Mouse (Mus musculus) heart, embryonic 10.5 days (tissue): Measurements from ENCODE around the gene Syn3. TPM values are rescaled to one million over a fixed set of nuclear protein-coding genes. Genes with fewer than 3 reads are reported as not detected.

ENCODE experiments used
- DNase-seq: peaks from one replicate; pipeline ENCODE4 v3.0.0-alpha.2; 2017; ENCODE audit warnings: low spot score
- H3K27ac ChIP-seq: fragments of 300-500 bp; sonication (generic); 2 replicates; pipeline ENCODE4 v1.5.1; 2016; ENCODE audit warnings: mild to moderate bottlenecking
- H3K27me3 ChIP-seq: fragments of 300-500 bp; sonication (generic); 2 replicates; pipeline ENCODE4 v1.6.1; 2016; ENCODE audit warnings: mild to moderate bottlenecking; ENCODE audit not compliant: poor library complexity, insufficient read depth, severe bottlenecking
- H3K36me3 ChIP-seq: fragments of 300-500 bp; sonication (generic); 2 replicates; pipeline ENCODE4 v1.6.1; 2016; ENCODE audit warnings: mild to moderate bottlenecking, moderate library complexity
- H3K4me1 ChIP-seq: fragments of 300-500 bp; sonication (generic); 2 replicates; pipeline ENCODE4 v1.6.1; 2016; ENCODE audit warnings: mild to moderate bottlenecking
- H3K4me3 ChIP-seq: fragments of 300-500 bp; sonication (generic); 2 replicates; pipeline ENCODE4 v1.5.1; 2016; ENCODE audit warnings: mild to moderate bottlenecking, moderate library complexity
- H3K9me3 ChIP-seq: fragments of 300-500 bp; sonication (generic); 2 replicates; pipeline ENCODE4 v1.6.1; 2016; ENCODE audit warnings: mild to moderate bottlenecking, moderate library complexity
- WGBS: fragments of 180-500 bp; shearing (Covaris S2); methylation state at CpG from one replicate; pipeline ENCODE4 v1.1.7; 2016; 5-methylcytosine and 5-hydroxymethylcytosine counted together
- polyA plus RNA-seq: library from polyadenylated mRNA; unstranded; fragments of >200 nt; fragmentation: Nextera tagmentation; extraction: Ambion mirVana; gene quantifications from 2 replicates; pipeline ENCODE4 v1.2.1, GENCODE M21; 2016

Gene Syn3
- polyA plus RNA-seq, 1 experiment from 2014 or later = 1.2 TPM

DNA sequence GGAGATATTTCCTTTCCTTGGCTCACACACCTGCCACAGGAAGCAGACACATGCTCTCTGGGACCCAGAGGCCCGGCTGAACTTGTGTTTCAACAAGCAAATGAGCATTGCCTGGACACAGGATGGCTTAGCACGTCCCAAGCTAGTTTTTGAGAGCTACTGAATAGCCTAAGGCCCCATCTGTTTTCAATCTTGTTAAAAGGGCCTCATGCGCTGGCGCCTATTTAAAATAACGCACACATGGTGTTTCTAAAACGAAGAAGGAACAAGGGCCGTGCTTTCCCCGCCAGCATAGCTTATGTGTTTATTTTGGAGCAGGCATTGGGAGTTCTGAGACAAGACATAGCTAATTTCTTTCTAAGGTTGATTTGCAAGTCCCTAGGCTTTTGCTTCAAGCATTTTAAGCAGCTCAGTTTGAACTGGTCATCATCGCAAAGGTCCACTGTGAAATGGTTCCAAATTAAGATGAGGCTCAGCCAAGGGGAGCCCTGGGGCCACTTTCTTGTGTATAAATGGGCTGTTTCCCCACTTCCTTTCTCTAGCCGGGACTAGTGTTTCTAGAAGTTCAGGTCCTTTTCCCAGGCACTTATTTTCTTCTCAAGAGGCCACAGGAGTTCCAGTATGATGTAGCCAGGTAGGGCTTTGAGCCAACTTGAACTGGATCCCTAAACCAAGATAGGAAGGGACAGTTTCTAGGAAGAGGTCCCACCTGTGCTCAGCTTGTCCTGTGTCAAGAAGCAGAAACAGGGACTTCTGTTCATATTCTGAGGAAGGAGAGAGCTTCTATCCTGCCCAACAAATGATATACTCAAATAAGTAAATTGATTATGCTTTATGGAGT, 72.8 kb downstream of the Syn3 start:
- Histone ChIP-seq H3K4me1 (peaks cover 5% of the 10 kb centered on the region; the same call in 1 of the 2 replicates), H3K9me3 (no peaks in the 10 kb centered on the region), H3K27me3 (0 out of 2 replicates have a peak, but pooled peaks cover 4% of the 10 kb centered on the region), H3K27ac (no peak overlapping the region), H3K4me3 (no peak overlapping the region), H3K36me3 (no peaks in the 10 kb centered on the region)
- 62% methylated on average over 10 of the region's 10 CpGs for WGBS
- DNase-seq = no peak

DNA sequence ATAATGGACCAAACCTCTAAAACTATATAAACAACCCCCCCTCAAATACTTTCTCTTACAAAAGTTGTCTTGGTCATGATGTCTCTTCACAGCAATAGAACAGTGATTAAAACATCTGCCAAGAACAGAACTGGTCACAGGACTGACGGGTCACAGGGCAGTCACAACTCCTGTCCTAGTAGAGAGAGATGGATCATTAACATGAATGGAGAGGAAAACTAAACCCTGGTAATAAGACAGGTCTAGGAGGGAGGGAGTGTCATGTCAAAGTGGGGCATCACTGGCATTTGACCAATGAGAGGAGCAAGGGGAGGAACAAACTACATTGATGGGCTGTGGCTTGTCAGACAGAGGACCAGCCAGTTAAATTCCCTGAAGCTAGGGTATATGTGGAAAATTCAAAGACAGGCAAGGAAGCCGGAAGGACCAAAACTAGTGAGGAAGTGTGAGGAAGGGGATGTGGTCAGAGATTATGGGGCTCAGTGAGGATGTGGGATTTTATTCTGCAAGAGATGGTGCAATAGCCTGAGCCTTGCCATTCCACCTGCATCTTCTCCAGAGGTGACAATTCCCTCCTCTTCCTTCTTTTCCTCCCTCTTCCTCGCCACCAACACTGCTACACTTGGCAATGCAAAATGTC, 76.8 kb downstream of the Syn3 start:
- H3K9me3 ChIP-seq = no peaks in the 10 kb centered on the region
- H3K36me3 ChIP-seq = no peaks in the 10 kb centered on the region
- 76% methylated on average over 3 of the region's 3 CpGs for WGBS
- no peak overlapping the region for H3K27ac ChIP-seq
- no peak overlapping the region for H3K4me3 ChIP-seq
- H3K27me3 ChIP-seq = 0 out of 2 replicates have a peak, but pooled peaks cover 4% of the 10 kb centered on the region
- H3K4me1 ChIP-seq = peaks cover 19% of the 10 kb centered on the region
- DNase-seq = no peak

DNA sequence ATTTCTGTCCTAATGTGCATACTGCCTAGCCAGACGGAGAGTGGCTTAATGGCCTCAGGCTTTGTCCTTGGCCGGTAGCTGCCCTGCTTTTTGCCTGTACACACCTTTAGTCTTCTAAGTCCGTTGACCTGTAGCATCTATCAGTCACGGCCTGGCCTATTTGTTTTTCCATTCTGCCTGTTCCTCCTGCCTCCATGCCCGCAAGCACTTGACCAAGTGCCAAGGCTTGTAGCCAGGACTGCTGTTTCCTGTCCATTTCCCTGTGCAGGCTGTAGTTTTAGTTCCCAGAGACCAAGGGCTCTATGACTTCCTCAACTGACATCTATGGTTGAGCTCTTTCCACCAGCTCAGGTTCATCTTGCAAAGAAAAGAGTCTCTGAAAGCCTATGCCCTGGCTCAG, 79.8 kb downstream of the Syn3 start:
- H3K9me3 ChIP-seq = no peaks in the 10 kb centered on the region
- 0 out of 2 replicates have a peak, but pooled peaks cover 4% of the 10 kb centered on the region for H3K27me3 ChIP-seq
- H3K27ac ChIP-seq = no peak overlapping the region
- peaks cover 20% of the 10 kb centered on the region; the same call in 1 of the 2 replicates for H3K4me1 ChIP-seq
- no peaks in the 10 kb centered on the region for H3K36me3 ChIP-seq
- 70% methylated on average over 5 of the region's 5 CpGs for WGBS
- DNase-seq = no peak
- no peak overlapping the region for H3K4me3 ChIP-seq

DNA sequence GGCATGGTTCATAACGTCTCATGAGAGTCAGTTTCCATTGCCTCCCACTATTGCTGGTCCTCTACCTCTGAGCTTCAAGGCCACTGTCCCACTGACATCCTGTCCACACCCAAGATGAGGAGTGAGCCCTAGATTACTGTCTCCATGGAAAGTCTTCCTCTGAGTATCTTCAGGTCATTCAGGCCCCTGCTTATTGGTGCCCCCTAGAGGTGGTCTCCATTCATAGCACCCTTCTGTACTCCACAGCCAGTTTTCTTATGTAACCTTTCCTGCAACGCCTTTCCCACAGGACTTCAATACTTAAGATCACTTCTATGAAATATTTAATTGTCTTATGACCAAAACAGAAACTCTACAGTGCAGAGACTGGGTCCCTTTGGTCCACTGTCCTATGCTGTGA, 80.4 kb downstream of the Syn3 start:
- Histone ChIP-seq H3K36me3 (no peaks in the 10 kb centered on the region), H3K27me3 (no peaks in the 10 kb centered on the region), H3K9me3 (no peaks in the 10 kb centered on the region), H3K4me1 (peaks cover 20% of the 10 kb centered on the region; the same call in 1 of the 2 replicates), H3K4me3 (no peak overlapping the region), H3K27ac (no peak overlapping the region)
- 76% methylated on average over 2 of the region's 2 CpGs for WGBS
- DNase-seq = no peak

DNA sequence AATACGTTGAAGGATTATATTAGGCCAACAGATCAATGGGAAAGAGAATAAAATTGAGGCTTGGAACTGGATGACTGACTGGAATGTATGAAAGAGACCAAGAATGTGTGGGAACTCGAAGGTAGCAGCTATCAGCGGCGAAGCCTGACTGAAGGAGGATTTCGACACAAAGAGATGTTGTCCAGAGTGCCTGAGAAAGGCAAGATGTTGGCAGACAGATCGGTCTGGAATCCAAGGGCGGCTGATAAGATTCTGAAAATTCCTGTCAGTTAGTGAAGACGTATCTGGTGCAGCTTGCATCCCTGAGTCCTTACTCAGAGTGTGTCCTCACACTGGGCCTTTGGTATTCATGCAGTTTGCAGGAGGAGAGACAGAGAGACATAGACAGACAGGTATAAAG, 81.9 kb downstream of the Syn3 start:
- no peak overlapping the region for H3K27ac ChIP-seq
- no peaks in the 10 kb centered on the region for H3K9me3 ChIP-seq
- H3K27me3 ChIP-seq = no peaks in the 10 kb centered on the region
- H3K36me3 ChIP-seq = no peaks in the 10 kb centered on the region
- no peak overlapping the region for H3K4me3 ChIP-seq
- 26% methylated on average over 8 of the region's 8 CpGs for WGBS
- H3K4me1 ChIP-seq = peaks cover 20% of the 10 kb centered on the region; the same call in 1 of the 2 replicates
- DNase-seq = peak; percentile 81

DNA sequence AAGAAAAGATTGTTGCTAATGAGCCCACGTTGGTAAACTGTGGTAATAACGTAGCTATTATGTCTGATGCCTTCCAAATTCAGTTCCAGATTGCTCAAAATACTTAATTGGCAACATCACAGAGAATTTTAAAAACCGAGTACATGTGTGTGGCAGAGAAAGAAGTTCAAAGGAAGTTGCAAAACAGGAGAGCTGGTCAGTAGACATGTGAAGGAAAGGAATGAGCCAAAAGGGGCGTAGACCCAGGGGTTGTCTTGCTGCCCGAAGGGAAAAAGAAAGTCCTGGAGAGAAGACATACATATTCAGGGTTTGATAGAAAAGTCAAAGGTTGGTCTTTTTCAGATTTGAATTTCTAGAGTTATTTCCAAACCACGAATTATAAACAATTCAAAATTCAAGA, 87.8 kb downstream of the Syn3 start:
- DNase-seq = peak; percentile 52
- no peaks in the 10 kb centered on the region for H3K27me3 ChIP-seq
- no peak overlapping the region for H3K4me3 ChIP-seq
- no peaks in the 10 kb centered on the region for H3K9me3 ChIP-seq
- peaks cover 8% of the 10 kb centered on the region; the same call in 1 of the 2 replicates for H3K4me1 ChIP-seq
- no peak overlapping the region for H3K27ac ChIP-seq
- H3K36me3 ChIP-seq = no peaks in the 10 kb centered on the region
- 80% methylated on average over 6 of the region's 6 CpGs for WGBS

DNA sequence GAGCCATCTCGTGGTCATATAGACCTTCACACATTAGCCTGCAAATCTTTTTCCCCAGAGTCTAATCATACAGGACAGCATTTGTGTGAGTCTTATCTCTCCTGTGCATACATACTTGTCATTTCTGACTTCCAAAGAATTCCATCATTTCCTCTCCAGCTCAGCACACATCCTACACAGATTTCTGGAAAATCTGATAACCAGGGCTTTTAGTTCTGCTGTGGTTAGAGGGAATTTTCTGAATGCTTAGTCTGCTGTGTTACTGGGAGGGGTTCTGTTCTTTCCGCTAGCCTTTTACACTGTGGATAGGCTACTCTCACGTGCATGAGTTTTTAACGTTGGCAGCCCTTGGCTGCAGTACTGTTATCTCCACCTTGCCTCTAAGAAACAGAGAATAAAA, 91.7 kb downstream of the Syn3 start:
- Histone ChIP-seq H3K9me3 (no peaks in the 10 kb centered on the region), H3K36me3 (no peaks in the 10 kb centered on the region), H3K4me1 (peaks cover 8% of the 10 kb centered on the region; the same call in 1 of the 2 replicates), H3K4me3 (no peak overlapping the region), H3K27me3 (no peaks in the 10 kb centered on the region), H3K27ac (no peak overlapping the region)
- WGBS = 34% methylated on average over 4 of the region's 4 CpGs
- peak; percentile 35 for DNase-seq

DNA sequence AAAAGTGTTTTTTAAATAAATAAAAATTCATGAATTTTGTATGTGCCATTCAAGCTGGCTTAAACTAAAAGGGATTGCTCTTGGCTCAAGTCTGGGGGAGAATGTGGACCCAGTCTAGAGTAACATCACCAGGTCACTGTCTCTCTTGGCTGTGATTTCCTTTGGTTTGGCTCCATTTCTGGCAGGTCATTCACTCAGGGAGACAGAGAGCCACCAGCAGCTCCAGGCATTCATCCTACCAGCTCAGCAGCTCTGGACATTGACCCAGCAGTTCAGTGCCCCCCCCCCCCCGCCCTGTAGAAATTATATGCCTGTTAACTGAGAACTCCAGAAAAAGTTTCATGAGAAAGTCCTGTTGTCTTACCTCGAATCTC, 100.4 kb downstream of the Syn3 start:
- Histone ChIP-seq H3K4me1 (no peaks in the 10 kb centered on the region), H3K4me3 (no peak overlapping the region), H3K36me3 (no peaks in the 10 kb centered on the region), H3K27me3 (no peaks in the 10 kb centered on the region), H3K9me3 (no peaks in the 10 kb centered on the region), H3K27ac (no peak overlapping the region)
- WGBS = 53% methylated on average over 2 of the region's 2 CpGs
- peak; percentile 14 for DNase-seq

DNA sequence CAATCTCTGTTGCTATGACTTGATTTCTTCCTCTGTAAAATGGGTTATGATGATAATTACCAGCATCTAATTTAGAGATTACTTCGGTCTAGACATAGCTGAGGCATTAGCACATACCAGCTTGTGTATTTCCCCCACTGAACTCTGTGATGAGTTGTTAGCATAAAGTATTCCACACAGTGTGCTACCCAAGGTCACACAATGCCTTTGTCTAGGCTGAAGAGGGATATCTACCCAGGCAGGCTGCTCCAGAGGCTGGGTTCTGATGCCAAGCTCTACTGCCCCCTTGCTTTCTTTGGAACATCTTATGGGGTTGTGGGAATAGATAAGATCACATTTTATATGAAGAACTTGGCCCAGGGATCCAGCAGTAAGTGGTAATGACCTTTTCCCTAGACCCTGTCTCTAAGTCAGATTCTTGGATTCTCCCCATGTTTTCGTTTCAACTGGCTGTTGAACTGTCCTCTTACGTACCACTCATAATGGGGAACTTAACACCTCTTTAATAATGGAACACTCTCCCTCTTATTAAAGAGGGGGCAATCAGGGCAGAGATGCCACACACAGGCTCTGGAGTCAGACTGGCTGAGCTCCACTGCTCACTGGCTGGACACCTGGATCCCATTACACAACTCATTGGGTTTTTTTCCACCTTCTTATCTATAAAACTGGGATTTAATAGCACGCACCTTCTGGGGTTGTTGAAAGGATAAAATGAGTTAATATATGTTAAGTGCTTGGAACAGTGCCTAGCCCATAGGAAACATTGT, 100.9 kb downstream of the Syn3 start:
- DNase-seq = peak; percentile 31
- H3K27me3 ChIP-seq = no peaks in the 10 kb centered on the region
- no peaks in the 10 kb centered on the region for H3K36me3 ChIP-seq
- no peak overlapping the region for H3K4me3 ChIP-seq
- no peaks in the 10 kb centered on the region for H3K9me3 ChIP-seq
- no peaks in the 10 kb centered on the region for H3K4me1 ChIP-seq
- no peak overlapping the region for H3K27ac ChIP-seq
- WGBS = 77% methylated on average over 4 of the region's 4 CpGs

DNA sequence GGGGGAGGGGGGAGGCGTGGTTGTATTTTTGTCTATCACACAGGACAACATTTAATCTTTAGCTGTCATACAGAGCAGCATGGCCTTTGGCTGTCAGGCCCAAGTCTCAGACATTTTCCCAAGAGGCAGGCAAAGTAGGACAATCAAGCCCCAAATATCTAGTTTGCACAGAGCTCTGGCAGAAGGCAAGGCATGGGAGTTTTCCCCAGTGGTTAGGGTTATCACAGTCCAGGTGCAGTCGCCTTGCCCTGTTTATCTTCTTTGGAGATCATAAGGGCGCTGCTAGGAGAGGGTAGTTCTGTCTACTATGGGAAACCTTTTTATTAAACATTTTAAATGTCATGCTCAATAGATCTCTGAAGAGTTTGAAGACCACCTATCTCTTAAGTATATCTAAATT, 106.3 kb downstream of the Syn3 start:
- Histone ChIP-seq H3K4me1 (peaks cover 15% of the 10 kb centered on the region), H3K36me3 (no peaks in the 10 kb centered on the region), H3K4me3 (no peak overlapping the region), H3K27ac (no peak overlapping the region), H3K9me3 (no peaks in the 10 kb centered on the region), H3K27me3 (no peaks in the 10 kb centered on the region)
- DNase-seq = peak; percentile 14
- WGBS = 70% methylated on average over 3 of the region's 3 CpGs

DNA sequence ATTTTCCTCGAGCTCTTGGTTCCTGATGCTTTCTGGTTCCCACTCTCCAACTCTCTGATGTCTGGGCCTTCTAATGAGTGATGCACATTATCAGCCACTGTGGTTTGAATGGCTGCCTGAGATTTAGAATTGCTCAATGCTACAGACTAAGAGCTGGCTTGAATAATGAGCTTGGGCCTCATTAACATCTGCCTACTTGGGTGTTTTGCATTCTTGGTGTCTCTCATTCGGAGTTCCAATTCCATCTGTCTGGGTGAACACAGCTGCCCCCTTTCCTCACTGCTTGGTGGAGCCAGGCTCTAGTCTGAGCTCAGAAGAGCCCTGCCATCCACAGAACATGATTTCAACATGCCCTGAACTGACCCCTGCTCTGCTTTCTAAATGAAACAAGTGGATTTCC, 108.8 kb downstream of the Syn3 start:
- Histone ChIP-seq H3K27me3 (no peaks in the 10 kb centered on the region), H3K4me1 (peaks cover 20% of the 10 kb centered on the region), H3K36me3 (no peaks in the 10 kb centered on the region), H3K4me3 (no peak overlapping the region), H3K27ac (no peak overlapping the region), H3K9me3 (no peaks in the 10 kb centered on the region)
- DNase-seq = peak; percentile 38
- whole genome bisulfite sequencing = 60% methylated on average over 2 of the region's 2 CpGs

DNA sequence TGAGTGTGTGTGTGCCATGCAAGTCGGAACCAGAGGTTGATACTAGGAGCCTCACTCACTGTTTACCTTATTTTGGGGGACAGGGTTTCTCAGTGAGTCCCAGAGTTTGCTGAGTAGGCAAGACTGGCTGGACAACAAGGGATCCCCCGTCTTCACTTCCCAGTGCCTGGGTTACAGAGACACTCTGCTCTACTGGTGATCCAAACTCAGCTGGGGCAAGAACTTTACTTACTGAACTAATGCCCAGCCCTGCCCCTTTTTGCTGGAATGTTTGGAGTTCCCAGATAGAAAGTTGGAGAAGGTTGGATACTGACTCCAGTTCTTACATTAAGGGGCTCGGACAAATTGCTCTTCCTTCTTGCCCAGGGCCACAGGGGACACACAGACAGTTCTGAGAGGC, 109.3 kb downstream of the Syn3 start:
- H3K36me3 ChIP-seq = no peaks in the 10 kb centered on the region
- H3K4me3 ChIP-seq = no peak overlapping the region
- H3K27me3 ChIP-seq = no peaks in the 10 kb centered on the region
- WGBS = 77% methylated on average over 3 of the region's 3 CpGs
- peak; percentile 63 for DNase-seq
- no peak overlapping the region for H3K27ac ChIP-seq
- H3K4me1 ChIP-seq = peaks cover 20% of the 10 kb centered on the region
- no peaks in the 10 kb centered on the region for H3K9me3 ChIP-seq

DNA sequence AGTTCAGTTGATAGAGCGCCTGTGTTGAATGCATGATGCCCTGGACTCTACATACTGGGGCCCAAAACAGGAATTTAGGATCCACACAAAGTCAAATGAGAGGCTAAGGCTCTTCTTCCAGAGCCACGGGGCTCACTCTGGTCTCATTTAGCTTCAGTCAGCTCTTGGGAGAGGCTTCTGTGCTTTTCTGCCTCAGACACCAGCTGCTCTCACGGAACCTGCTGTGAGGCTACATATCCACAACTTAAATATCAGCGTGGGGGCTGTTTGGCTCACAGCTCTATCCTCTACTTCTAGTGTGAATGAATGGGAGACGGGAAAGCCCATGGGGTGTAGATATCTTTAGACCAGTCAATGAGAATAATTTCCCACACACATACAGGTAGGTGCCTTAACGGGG, 109.9 kb downstream of the Syn3 start:
- 75% methylated on average over 6 of the region's 6 CpGs for WGBS

More for the DNA sequence above, 109.9 kb downstream of the Syn3 start:
- Histone ChIP-seq H3K9me3 (no peaks in the 10 kb centered on the region), H3K4me1 (peaks cover 20% of the 10 kb centered on the region), H3K27ac (no peak overlapping the region), H3K27me3 (no peaks in the 10 kb centered on the region), H3K4me3 (no peak overlapping the region), H3K36me3 (no peaks in the 10 kb centered on the region)
- no peak for DNase-seq
